Mouse (Mus musculus) embryo, embryonic 10.5 days (tissue): ENCODE measurements around the gene Ccdc186.
"Not testable (repeated sequence)": the region's sequence is repeated elsewhere in the genome, so short reads cannot be mapped to it uniquely, and the experiment has no call there.

Source experiments
- DNase-seq: peaks from one replicate; pipeline ENCODE4 v3.0.0-alpha.2; 2015; ENCODE audit warnings: low spot score

Ccdc186 gene

DNA sequence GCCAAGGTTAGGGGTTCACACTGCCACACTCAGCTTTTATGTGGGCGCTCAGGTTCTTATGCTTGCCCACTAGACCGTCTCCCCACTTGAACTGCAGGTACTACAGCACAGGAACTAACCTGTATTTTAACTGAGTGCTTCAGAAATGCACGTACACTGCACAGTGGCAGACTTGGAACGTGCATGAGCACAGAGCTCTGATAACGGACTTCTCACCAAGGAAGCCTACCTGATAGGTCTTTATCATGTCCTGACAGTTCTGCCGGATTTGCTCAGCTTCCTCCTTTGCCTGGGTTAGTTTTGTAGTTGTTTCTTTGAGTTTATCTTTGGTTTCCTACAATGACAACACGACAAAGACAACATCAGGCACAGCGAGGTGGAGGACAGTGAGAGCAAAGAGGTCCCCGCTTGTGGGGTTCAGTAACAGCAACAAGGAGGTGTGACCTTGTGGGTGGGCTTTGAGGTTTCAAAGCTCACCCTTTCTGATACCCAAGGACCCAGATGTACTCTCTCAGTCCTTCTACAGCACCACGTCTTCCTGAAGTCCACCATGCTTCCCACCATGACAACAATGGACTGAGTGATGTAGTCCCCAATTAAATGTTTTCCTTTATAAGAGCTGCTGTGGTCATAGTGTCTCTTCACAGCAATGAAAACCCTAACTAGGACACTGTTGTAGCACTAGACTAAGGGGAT lies 20.2 kb downstream of the Ccdc186 start:
- DNase-seq = no peak

- no peak for DNase-seq
Measured at GRCm38 (mm10) chr19:56800930-56801655, 20.9 kb downstream of the Ccdc186 start.

GRCm38 (mm10) chr19:56800226-56800625 lies 21.8 kb downstream of the Ccdc186 start:
- no peak for DNase-seq

DNA sequence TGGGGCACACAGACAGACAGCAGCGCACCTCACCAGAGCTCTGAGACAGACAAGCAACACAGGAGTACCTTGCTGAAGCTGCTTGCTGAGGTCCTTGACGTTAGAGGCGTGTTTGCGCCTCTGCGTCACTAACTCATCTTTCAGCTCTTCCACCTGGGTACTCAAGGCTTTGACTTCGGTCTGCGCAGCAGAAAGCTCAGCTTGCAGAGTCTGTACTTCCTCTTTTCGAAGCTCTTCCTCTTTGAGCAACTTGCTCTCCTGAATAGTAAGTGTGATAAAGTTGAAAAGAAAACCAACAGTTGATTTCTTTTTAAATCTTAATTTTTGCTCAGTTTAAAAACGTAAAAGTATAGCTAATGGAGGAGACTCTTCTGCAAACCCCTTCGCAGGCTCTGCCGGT lies 24.6 kb downstream of the Ccdc186 start:
- DNase-seq = no peak

DNA sequence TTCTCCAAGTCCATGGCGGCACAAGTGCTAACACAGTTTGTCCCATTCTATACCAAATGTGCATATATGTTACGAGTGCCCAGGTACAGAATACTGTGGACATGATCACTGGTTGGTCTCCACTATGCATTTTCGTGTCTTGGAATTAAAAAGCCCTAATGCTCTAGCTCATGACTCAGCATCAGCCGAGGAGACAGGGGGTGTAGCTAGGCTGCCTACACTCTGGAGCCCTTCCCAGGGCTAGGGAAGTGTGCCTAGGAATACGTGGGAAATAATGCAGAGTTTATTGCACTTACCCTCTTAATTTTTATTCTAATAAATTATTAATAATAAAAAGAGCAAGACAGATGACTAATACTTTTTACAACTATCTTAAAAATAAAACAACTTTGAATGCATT lies 33.0 kb downstream of the Ccdc186 start:
- no peak for DNase-seq

GRCm38 (mm10) chr19:56787911-56788310 lies 34.1 kb downstream of the Ccdc186 start:
- DNase-seq = no peak

GRCm38 (mm10) chr19:56778532-56778931 lies 43.5 kb downstream of the Ccdc186 start:
- DNase-seq = not testable (repeated sequence)

GRCm38 (mm10) chr19:56776719-56777382 lies 45.1 kb downstream of the Ccdc186 start:
- peak; percentile 74 for DNase-seq

- DNase-seq = peak; percentile 52
Measured at GRCm38 (mm10) chr19:56775893-56776718, 45.9 kb downstream of the Ccdc186 start.

GRCm38 (mm10) chr19:56774971-56775892 lies 46.8 kb downstream of the Ccdc186 start:
- no peak for DNase-seq

GRCm38 (mm10) chr19:56774408-56774962 lies 47.5 kb downstream of the Ccdc186 start:
- no peak for DNase-seq

DNA sequence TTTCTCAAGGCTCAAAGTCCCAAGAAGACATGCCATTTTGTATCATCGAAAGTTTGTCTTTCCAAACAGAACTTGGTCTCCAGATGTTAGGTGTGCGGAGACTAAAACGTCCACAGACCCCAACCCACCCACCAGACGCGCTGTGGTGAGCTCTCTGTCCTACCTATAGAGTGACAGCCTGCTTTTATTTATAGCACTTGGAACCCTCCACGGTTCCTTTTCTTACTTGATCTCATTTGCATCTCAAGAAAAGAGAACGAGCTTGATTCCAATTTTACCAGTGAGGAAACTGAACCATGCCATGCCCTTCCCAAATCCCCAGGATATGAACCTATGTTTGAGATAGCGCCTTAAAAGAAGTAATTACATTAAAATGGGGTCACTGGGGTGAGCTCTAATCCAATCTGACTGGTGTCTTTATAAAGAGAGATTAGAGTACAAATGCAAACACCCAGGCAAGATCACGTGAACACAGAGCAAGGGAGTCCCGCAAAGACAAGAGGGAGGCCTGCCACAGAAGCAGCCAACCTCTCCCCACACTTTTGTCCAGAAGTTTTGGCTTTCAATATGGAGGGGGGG lies 48.5 kb downstream of the Ccdc186 start:
- peak; percentile 19 for DNase-seq

DNA sequence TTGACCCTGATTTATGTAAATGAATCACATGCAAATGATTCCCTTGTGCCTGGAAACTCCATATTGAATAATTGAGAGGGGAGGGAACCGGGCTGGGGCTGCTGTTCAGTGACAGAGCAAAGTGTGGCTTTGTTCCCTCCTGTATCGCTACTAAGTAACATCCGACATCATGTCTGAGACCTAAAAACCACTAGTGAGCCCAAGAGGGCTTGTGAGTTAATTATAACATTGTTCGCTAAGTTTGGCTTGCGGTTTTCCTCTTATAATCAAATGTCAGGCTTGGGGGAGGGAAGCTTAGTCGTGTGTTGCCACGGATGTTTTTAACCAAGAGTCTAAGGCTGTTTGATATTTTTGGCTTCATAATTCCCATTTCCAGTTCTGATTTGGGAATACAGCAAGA lies 49.8 kb downstream of the Ccdc186 start:
- no peak for DNase-seq

DNA sequence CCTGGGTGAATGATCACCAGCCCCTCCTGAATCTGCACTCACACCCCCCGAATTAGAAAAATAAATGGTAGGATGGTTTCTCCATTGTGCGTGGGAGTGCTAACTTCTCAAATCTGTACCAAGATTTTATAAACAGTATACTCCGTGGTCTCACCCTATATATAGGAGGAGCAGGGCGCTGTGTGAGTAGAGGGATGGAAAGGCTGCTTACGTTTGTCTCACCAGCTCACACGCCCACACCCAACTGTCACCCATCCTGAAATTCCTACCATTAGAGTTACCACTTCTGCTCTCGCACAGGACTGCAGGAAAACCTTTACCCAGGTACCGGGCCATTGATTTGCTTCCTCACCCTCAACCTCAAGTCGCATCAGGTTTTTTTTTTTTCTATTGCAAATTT lies 53.0 kb downstream of the Ccdc186 start:
- DNase-seq = no peak

- DNase-seq = no peak
Measured at GRCm38 (mm10) chr19:56762686-56763085, 59.3 kb downstream of the Ccdc186 start.

- no peak for DNase-seq
Measured at GRCm38 (mm10) chr19:56761727-56762126, 60.3 kb downstream of the Ccdc186 start.

- no peak for DNase-seq
Measured at GRCm38 (mm10) chr19:56761096-56761495, 60.9 kb downstream of the Ccdc186 start.

DNA sequence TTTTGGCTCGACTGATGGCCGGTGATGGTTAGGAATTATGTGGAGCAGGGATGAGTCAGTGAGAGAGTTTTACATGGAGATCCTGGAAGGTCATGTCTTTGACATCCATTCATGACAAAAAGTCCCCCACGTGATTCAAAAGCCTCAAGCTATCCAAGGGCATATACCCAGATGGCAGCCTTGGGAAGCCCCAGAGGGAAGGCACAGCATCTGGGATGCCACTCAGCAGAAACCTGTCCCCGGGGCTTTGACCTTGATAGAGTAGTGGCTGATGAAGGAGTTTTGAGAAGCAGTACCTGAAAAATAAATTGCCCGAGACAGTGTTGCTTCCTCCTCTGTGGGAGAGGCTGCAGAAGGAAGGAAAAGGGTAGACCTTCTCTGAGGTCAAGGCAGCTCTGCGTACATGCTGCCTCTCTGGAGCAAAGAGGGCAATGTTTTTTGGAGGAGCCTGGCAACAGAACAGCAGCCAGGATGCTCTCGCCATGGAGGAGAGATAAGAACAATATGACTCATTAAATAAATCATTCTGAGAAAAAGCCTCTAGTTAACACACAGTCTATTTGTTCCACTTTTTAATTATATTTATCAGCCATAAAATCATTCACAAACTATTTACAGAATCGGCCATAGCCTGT lies 61.6 kb downstream of the Ccdc186 start:
- no peak for DNase-seq

GRCm38 (mm10) chr19:56759740-56760139 lies 62.2 kb downstream of the Ccdc186 start:
- DNase-seq = no peak

DNA sequence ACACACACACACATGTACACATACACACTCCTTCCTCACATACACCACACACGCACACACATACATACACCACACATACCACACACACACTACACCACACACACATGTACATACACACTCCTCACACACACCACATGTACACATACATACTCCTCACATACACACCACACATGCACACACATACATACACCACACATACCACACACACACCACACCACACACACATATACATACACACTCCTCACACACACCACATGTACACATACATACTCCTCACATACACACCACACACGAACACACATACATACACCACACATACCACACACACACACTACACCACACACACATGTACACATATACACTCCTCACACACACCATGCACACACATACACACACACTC lies 63.7 kb downstream of the Ccdc186 start:
- no peak for DNase-seq
